Comparison of ENCODE assay signal across 10 mouse cellular contexts in the genomic region with DNA sequence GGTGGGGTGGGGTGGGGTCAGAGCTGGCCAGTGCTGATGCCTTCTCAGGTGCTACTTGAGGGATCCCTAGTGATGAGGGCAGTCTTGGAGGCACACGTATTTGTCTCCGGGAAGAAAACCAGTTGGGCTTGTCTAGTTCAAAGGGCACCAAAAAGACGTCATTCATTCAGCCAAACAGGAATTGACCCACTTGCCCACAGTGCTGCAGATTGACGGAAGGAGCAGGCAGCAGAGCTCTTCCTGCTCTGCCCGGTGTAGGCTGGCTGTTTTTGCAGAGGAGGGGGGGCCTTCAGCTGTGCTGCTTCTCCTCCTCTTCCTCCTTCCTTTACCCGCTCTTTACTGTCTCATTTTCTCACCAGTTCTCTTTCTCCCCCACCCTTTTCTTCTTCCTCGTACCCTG. TPM values are rescaled to one million over a fixed set of nuclear protein-coding genes. Genes with fewer than 3 reads are reported as not detected.
DNase-seq lines count a peak whose midpoint lies in the region; ATAC-seq and TF ChIP-seq lines count a peak whose summit lies in the region.
"Had no signal": no experiment of that assay in that cellular context is flagged by ENCODE, and none has a peak within 500 bp of the region (broad histone marks: within the 10 kb centered on the region; RNA-seq: fewer than 3 reads in every experiment).

No protein-coding gene starts in this region.

- no peak for TF ChIP-seq CTCF in stomach, postnatal 0 days (IDR thresholded peaks at IDR 0.05; ENCODE audit: low read depth)

- H3K36me3 ChIP-seq in kidney, embryonic 15.5 days: peaks cover 79% of the 10 kb centered on the region
- H3K36me3 ChIP-seq in liver, embryonic 13.5 days: peaks cover 96% of the 10 kb centered on the region
- H3K36me3 ChIP-seq in stomach, postnatal 0 days (ENCODE audit: control insufficient read depth, insufficient read depth, low read length): peaks cover 9% of the 10 kb centered on the region; the same call in 1 of the 2 replicates

- TF ChIP-seq EP300 in stomach, postnatal 0 days (optimal IDR thresholded peaks at IDR 0.05): no peak

- WGBS in kidney, embryonic 15.5 days: 47% methylated on average over 7 of the region's 7 CpGs
- WGBS in liver, embryonic 13.5 days (ENCODE audit: insufficient replicate concordance): 52% methylated on average over 7 of the region's 7 CpGs
- WGBS in stomach, postnatal 0 days: 47% methylated on average over 7 of the region's 7 CpGs

- H3K4me3 ChIP-seq in kidney, embryonic 15.5 days (replicated peaks): no peak overlapping the region
- no peak overlapping the region for H3K4me3 ChIP-seq in brown adipose tissue, adult 24 weeks (ENCODE audit: insufficient read depth, low read depth, low read length)
- H3K4me3 ChIP-seq in liver, embryonic 13.5 days (replicated peaks): no peak overlapping the region
- no peak overlapping the region for H3K4me3 ChIP-seq in stomach, postnatal 0 days (ENCODE audit: low read depth, low read length)

- ATAC-seq in kidney, embryonic 15.5 days (replicated peaks; ENCODE audit: low FRiP score): no peak; the same call in 1 of the 2 replicates
- ATAC-seq in liver, embryonic 13.5 days (ENCODE audit: low read depth): 0 out of 2 replicates have a peak, but pooled peaks have one; percentile 33
- 0 out of 2 replicates have a peak, but pooled peaks have one; percentile 45 for ATAC-seq in stomach, postnatal 0 days (ENCODE audit: low FRiP score, low TSS enrichment)
- ATAC-seq: midbrain, embryonic 16.5 days had no signal

- H3K27me3 ChIP-seq in kidney, embryonic 15.5 days: no peaks in the 10 kb centered on the region
- H3K27me3 ChIP-seq in liver, embryonic 13.5 days: no peaks in the 10 kb centered on the region
- H3K27me3 ChIP-seq in stomach, postnatal 0 days (ENCODE audit: control insufficient read depth, insufficient read depth, low read length): no peaks in the 10 kb centered on the region

- H3K9ac ChIP-seq in kidney, embryonic 15.5 days: no peak overlapping the region
- H3K9ac ChIP-seq in liver, embryonic 13.5 days: no peak overlapping the region
- no peak overlapping the region for H3K9ac ChIP-seq in stomach, postnatal 0 days (ENCODE audit: low read length)

- H3K4me2 ChIP-seq in kidney, embryonic 15.5 days: no peak overlapping the region
- no peak overlapping the region for H3K4me2 ChIP-seq in liver, embryonic 13.5 days
- H3K4me2 ChIP-seq in stomach, postnatal 0 days (replicated peaks; ENCODE audit: low read depth): no peak overlapping the region

- DNase-seq in kidney, adult 9 months: peak; percentile 38
- DNase-seq in liver, embryonic 13.5 days: no peak
- DNase-seq in stomach, postnatal 0 days (ENCODE audit: low spot score): no peak
- DNase-seq in cerebellum, postnatal 4 days (ENCODE audit: low spot score in 2 of 2): no peak
- no peak for DNase-seq in layer of hippocampus, postnatal 10 days (ENCODE audit: low spot score in 2 of 2)
- DNase-seq in gastrocnemius, postnatal 4 days (ENCODE audit: low spot score in 2 of 2): no peak
- DNase-seq: adrenal gland, postnatal 25 days had no signal

- H3K27ac ChIP-seq in kidney, embryonic 15.5 days: no peak overlapping the region
- peak overlapping the region; percentile 74 for H3K27ac ChIP-seq in brown adipose tissue, adult 24 weeks (replicated peaks; ENCODE audit: low read depth, low read length)
- peak overlapping the region; percentile 45; the same call in 1 of the 2 replicates for H3K27ac ChIP-seq in liver, embryonic 13.5 days
- no peak overlapping the region for H3K27ac ChIP-seq in stomach, postnatal 0 days (replicated peaks)

- H3K4me1 ChIP-seq in kidney, embryonic 15.5 days: peaks cover 8% of the 10 kb centered on the region; the same call in 1 of the 2 replicates
- H3K4me1 ChIP-seq in brown adipose tissue, adult 24 weeks (ENCODE audit: control insufficient read depth, insufficient read depth, insufficient read length, low read length): peaks cover 11% of the 10 kb centered on the region
- H3K4me1 ChIP-seq in liver, embryonic 13.5 days (replicated peaks): peaks cover 25% of the 10 kb centered on the region
- H3K4me1 ChIP-seq in stomach, postnatal 0 days (replicated peaks; ENCODE audit: control insufficient read depth, insufficient read depth): no peaks in the 10 kb centered on the region

- no peaks in the 10 kb centered on the region for H3K9me3 ChIP-seq in kidney, embryonic 15.5 days (replicated peaks)
- no peaks in the 10 kb centered on the region for H3K9me3 ChIP-seq in liver, embryonic 13.5 days (replicated peaks)
- no peaks in the 10 kb centered on the region for H3K9me3 ChIP-seq in stomach, postnatal 0 days (ENCODE audit: control insufficient read depth, low read length)

RNA-seq across cellular contexts. Expression of a gene that starts 26.4 kb away (rescaled TPM):
- polyA plus RNA-seq in kidney, embryonic 15.5 days (2015; fragmentation: Nextera tagmentation; extraction: Ambion mirVana): 65.2 and 65.3 TPM in 2 replicates
- polyA plus RNA-seq in brown adipose tissue, adult 24 weeks (2012; ENCODE audit: insufficient read depth, insufficient read length, missing spikeins): 12.6 and 15.9 TPM in 2 replicates
- polyA plus RNA-seq in liver, embryonic 13.5 days (2015; fragmentation: Nextera tagmentation; extraction: Ambion mirVana): 45.9 and 47.8 TPM in 2 replicates
- 29.5 and 30.5 TPM in 2 replicates for polyA plus RNA-seq in stomach, postnatal 0 days (2015; fragmentation: Nextera tagmentation; extraction: Ambion mirVana)
- 100 to 1,000 TPM in 1 of 2 experiments, 10 to 100 TPM in 1; 91.6 to 119 TPM for total RNA-seq in layer of hippocampus, postnatal 10 days (2021)
- total RNA-seq in gastrocnemius, postnatal 4 days (2021): 10 to 100 TPM; 30.6 to 32.2 TPM

Comparison
In these comparisons a context has a peak if more than half of its experiments do, and no peak if none do; other contexts are left out.
1. H3K27ac ChIP-seq: peak in brown adipose tissue, adult 24 weeks (single experiment) and liver, embryonic 13.5 days (single experiment); none in kidney, embryonic 15.5 days (single experiment) and stomach, postnatal 0 days (single experiment).